Mouse (Mus musculus): ENCODE measurements around the gene Hipk1. TPM values are rescaled to one million over a fixed set of nuclear protein-coding genes. Genes with fewer than 3 reads are reported as not detected.
"Not testable (repeated sequence)": the region's sequence is repeated elsewhere in the genome, so short reads cannot be mapped to it uniquely, and the experiment has no call there.

Hipk1 gene
- 8.9 and 10.1 TPM in 2 replicates for polyA plus RNA-seq (2015; fragmentation: Nextera tagmentation; extraction: Ambion mirVana)

DNA sequence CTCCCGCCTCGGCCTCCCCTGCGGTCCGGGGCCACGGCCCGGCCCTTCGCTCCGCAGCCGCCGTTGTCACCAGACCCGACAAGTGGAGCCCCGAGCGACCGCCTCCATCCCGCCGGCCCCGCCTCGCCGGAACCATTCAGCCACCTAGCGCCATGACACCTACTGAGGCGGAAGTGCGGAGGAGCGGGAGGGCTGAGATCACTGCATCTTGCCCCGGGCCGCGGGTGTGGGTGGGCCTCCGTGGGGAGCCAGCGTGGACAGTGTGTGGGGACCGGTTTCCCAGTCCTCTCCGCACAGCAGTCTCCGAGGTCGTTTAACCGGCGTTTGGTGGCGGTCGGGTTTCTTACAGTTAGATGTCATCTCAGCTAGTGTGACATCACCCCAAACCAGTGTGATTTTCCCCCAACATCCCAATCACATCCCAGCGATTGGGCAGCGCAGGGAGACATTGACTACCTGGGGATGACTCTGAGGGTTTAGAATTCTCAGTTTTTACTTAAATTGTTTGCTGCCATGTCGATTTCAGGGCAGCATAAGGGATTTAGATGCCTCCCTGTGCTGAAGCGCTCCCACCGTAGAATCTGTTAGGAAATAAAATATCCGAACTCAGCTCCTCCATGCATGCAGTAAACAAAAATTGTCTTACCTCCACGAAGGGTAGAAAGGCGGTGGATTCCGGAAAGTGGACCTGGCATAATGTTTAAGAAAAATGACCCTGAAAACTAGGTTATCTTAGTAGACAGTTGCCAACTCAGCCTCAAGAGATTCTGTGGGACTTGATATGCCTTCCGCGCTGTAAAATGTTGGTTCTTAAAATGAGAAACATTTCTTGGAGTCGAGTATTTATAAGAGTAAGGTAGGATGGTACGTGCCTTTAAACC lies at the start of gene Hipk1:
Gene Hipk1, minus strand, starts transcription at position 334 of the 881 bp plus-strand sequence.
- no peaks in the 10 kb centered on the region for H3K36me3 ChIP-seq (ENCODE audit: control insufficient read depth, insufficient read depth, low read length)
- peak; percentile 97 for ATAC-seq
- peak within 1 kb of the TSS; percentile 99 for H3K9ac ChIP-seq (ENCODE audit: low read depth, low read length)
- H3K4me3 ChIP-seq (ENCODE audit: low read length), result peak within 1 kb of the TSS; percentile 85
- peak within 1 kb of the TSS; percentile 94 for H3K27ac ChIP-seq (ENCODE audit: low read depth, low read length)
- no peaks in the 10 kb centered on the region for H3K27me3 ChIP-seq (replicated peaks; ENCODE audit: control insufficient read depth, insufficient read depth, low read length)
- 10% methylated on average over 47 of the region's 49 CpGs for WGBS
- H3K4me2 ChIP-seq (ENCODE audit: low read length), result peak within 1 kb of the TSS; percentile 69
- H3K4me1 ChIP-seq (ENCODE audit: control insufficient read depth, insufficient read depth, low read depth, low read length), result peaks cover 18% of the 10 kb centered on the region
- H3K9me3 ChIP-seq (ENCODE audit: control insufficient read depth, low read length), result no peaks in the 10 kb centered on the region

DNA sequence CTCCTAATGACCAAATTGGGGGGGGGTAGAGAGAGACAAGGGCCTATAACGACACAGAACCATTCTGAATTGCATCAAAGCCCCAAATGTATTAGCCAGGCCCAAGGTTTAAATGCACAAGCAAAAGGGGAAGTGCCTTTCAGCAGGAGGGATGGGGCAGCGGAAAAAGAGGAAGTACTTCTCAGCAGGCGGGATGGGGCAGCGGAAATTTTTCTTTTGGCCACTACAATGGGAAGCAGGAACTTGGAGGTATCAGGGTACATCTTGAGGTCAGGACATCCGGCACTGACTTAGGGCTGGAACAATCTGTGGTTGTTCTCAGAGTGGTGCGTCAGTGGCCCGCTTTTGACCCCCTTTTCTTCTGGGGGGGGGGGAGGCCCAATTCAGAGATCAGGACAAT lies 49.6 kb upstream of the Hipk1 start:
- H3K4me3 ChIP-seq (ENCODE audit: low read length); H3K27me3 ChIP-seq (replicated peaks; ENCODE audit: control insufficient read depth, insufficient read depth, low read length); H3K4me2 ChIP-seq (ENCODE audit: low read length); H3K4me1 ChIP-seq (ENCODE audit: control insufficient read depth, insufficient read depth, low read depth, low read length); H3K36me3 ChIP-seq (ENCODE audit: control insufficient read depth, insufficient read depth, low read length); H3K9me3 ChIP-seq (ENCODE audit: control insufficient read depth, low read length); ATAC-seq; H3K27ac ChIP-seq (ENCODE audit: low read depth, low read length); H3K9ac ChIP-seq (ENCODE audit: low read depth, low read length): not testable (repeated sequence)
- WGBS, result 92% methylated on average over 7 of the region's 7 CpGs

DNA sequence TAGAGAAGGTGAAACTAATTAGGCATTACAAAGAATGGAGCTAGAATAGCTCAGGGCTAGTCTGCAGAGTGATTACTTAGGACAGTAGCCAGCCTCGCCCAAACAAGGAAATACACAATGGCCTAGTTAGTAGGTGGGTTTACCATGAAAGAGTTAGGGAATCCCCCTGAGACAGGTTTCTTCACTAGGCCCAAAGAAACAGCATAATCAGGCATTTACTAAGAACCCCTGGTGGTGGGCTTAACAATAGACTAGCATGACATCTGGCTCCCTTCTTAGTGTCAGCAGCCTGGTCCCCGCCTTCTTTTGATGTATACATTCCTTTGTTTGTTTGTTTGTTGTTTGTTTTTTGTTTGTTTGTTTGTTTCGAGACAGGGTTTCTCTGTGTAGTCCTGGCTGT lies 48.8 kb upstream of the Hipk1 start:
- H3K36me3 ChIP-seq (ENCODE audit: control insufficient read depth, insufficient read depth, low read length); H3K4me2 ChIP-seq (ENCODE audit: low read length); H3K4me3 ChIP-seq (ENCODE audit: low read length); ATAC-seq; H3K27ac ChIP-seq (ENCODE audit: low read depth, low read length); H3K4me1 ChIP-seq (ENCODE audit: control insufficient read depth, insufficient read depth, low read depth, low read length); H3K27me3 ChIP-seq (replicated peaks; ENCODE audit: control insufficient read depth, insufficient read depth, low read length); H3K9me3 ChIP-seq (ENCODE audit: control insufficient read depth, low read length); H3K9ac ChIP-seq (ENCODE audit: low read depth, low read length): not testable (repeated sequence)
- WGBS, result 81% methylated on average over 3 of the region's 3 CpGs

DNA sequence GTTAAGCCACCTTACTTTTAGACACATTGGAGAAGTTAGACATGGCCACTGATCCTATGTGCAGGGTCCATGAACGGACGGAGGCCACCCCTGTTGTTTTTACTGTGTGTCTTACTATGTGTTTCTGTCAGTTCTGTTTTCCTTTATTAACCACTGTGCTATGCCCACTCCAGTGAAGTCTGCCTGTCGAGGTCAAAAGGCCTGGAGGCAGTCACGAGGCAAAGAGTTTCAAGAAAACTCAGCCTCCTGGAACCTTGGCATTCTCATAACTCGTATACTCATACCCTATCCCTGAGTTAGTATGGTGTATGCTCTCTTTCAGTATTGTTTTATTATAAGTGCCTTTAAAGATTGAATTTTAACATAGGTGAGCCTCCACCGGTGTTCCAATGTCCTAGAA lies 48.3 kb upstream of the Hipk1 start:
- Histone ChIP-seq H3K27ac (ENCODE audit: low read depth, low read length) (no peak overlapping the region), H3K4me3 (ENCODE audit: low read length) (no peak overlapping the region), H3K4me1 (ENCODE audit: control insufficient read depth, insufficient read depth, low read depth, low read length) (no peaks in the 10 kb centered on the region), H3K9me3 (ENCODE audit: control insufficient read depth, low read length) (no peaks in the 10 kb centered on the region), H3K4me2 (ENCODE audit: low read length) (no peak overlapping the region), H3K9ac (ENCODE audit: low read depth, low read length) (no peak overlapping the region), H3K36me3 (ENCODE audit: control insufficient read depth, insufficient read depth, low read length) (no peaks in the 10 kb centered on the region), H3K27me3 (replicated peaks; ENCODE audit: control insufficient read depth, insufficient read depth, low read length) (no peaks in the 10 kb centered on the region)
- no peak for ATAC-seq
- 96% methylated on average over 6 of the region's 6 CpGs for WGBS

DNA sequence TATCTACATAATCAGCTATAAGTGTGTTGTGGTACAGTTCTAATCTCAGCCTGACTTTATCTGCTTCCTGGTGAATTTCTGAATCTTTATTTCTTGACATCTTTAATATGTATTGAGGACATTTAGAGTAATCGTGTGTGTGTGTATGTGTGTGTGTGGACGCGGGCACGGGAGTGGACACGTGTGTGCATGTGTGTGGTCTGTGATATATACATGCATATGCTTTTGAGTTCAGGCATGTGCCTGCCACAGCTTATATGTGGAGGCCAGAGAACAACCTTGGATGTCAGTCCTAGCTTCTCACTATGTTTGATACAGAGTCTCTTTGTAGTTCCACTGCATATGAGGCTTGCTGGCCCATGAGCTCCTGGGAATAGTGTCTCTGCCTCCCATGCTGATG lies 45.1 kb upstream of the Hipk1 start:
- Histone ChIP-seq H3K4me1 (ENCODE audit: control insufficient read depth, insufficient read depth, low read depth, low read length) (no peaks in the 10 kb centered on the region), H3K27me3 (replicated peaks; ENCODE audit: control insufficient read depth, insufficient read depth, low read length) (no peaks in the 10 kb centered on the region), H3K9me3 (ENCODE audit: control insufficient read depth, low read length) (no peaks in the 10 kb centered on the region), H3K4me2 (ENCODE audit: low read length) (no peak overlapping the region), H3K27ac (ENCODE audit: low read depth, low read length) (no peak overlapping the region), H3K4me3 (ENCODE audit: low read length) (no peak overlapping the region), H3K36me3 (ENCODE audit: control insufficient read depth, insufficient read depth, low read length) (no peaks in the 10 kb centered on the region), H3K9ac (ENCODE audit: low read depth, low read length) (no peak overlapping the region)
- no peak for ATAC-seq
- WGBS, result 97% methylated on average over 5 of the region's 5 CpGs

DNA sequence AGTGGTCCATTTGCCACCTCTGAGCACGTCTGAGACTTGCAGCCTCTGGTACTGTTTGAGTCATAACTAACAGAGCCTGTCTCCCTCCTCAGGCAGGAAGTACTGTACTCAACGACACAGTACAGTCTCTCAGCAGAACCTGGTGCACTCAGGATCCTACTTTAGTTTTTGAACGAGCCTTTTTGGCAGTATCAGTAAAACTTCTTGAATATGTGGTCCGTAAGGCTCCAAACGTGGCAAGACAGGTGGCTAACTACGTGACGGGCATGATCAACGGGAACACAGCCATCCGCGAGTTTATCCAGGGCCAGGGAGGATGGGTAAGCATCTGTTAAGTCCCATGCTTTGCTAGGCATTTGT lies 44.6 kb upstream of the Hipk1 start:
- 79% methylated on average over 10 of the region's 10 CpGs for WGBS
- ATAC-seq, result no peak

DNA sequence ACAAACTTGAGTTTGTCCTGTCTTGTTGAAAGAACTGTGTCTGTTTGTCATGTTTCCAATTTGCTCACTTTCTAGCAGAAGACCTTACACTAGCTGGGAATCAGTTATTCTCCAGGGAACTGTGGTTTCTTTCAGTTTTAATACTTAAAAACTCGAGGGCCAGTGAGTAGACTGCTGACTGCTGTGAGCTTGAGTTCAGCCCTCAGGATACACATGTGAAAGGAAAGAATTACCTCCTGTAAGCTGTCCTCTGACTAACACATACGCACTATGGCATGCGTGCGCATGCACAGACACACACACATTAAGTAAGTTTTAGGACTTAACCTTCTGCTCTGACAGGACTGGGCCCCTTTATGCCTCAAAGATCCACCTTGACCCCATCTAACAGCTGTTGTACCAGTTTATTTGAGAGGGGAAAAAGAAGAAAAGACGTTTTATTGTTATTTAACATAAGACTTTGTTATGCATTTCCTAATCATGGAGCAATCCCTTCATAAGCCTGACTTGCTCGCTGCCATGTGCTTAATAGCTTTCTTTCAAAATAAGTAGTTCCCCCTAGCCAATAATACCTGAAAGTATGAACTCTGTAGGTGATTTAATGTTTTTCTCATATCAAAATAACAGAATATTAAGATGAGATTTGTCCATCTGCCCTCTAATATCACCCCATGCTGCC lies 44.0 kb upstream of the Hipk1 start:
- Histone ChIP-seq H3K4me2 (ENCODE audit: low read length) (no peak overlapping the region), H3K4me3 (ENCODE audit: low read length) (no peak overlapping the region), H3K9me3 (ENCODE audit: control insufficient read depth, low read length) (no peaks in the 10 kb centered on the region), H3K27me3 (replicated peaks; ENCODE audit: control insufficient read depth, insufficient read depth, low read length) (no peaks in the 10 kb centered on the region), H3K4me1 (ENCODE audit: control insufficient read depth, insufficient read depth, low read depth, low read length) (no peaks in the 10 kb centered on the region), H3K36me3 (ENCODE audit: control insufficient read depth, insufficient read depth, low read length) (no peaks in the 10 kb centered on the region), H3K9ac (ENCODE audit: low read depth, low read length) (no peak overlapping the region), H3K27ac (ENCODE audit: low read depth, low read length) (no peak overlapping the region)
- no peak for ATAC-seq
- WGBS, result 78% methylated on average over 6 of the region's 6 CpGs

More for the DNA sequence above, 44.6 kb upstream of the Hipk1 start:
- Histone ChIP-seq H3K27ac (ENCODE audit: low read depth, low read length) (no peak overlapping the region), H3K9ac (ENCODE audit: low read depth, low read length) (no peak overlapping the region), H3K27me3 (replicated peaks; ENCODE audit: control insufficient read depth, insufficient read depth, low read length) (no peaks in the 10 kb centered on the region), H3K36me3 (ENCODE audit: control insufficient read depth, insufficient read depth, low read length) (no peaks in the 10 kb centered on the region), H3K9me3 (ENCODE audit: control insufficient read depth, low read length) (no peaks in the 10 kb centered on the region), H3K4me3 (ENCODE audit: low read length) (no peak overlapping the region), H3K4me2 (ENCODE audit: low read length) (no peak overlapping the region), H3K4me1 (ENCODE audit: control insufficient read depth, insufficient read depth, low read depth, low read length) (no peaks in the 10 kb centered on the region)

DNA sequence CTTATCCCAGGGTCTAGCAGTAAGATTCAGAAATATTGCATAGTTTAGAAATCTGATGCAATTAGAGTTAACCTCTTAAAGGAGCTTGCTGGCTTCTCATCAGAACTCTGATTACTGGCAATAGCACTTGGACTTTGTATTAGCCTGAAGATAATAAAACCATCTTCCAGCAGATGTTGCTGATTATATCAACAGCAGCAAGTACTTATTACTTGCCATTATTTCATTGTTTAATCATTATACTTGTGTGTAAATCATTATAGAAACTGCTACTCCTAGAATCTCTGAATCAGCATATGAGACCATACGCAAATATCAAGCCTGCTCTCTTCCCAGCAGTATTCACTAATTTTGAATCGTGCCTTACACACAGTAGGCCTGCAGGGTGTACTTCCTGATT lies 42.6 kb upstream of the Hipk1 start:
- WGBS, result 89% methylated on average over 2 of the region's 2 CpGs
- no peaks in the 10 kb centered on the region for H3K9me3 ChIP-seq (ENCODE audit: control insufficient read depth, low read length)
- no peak overlapping the region for H3K9ac ChIP-seq (ENCODE audit: low read depth, low read length)
- no peaks in the 10 kb centered on the region for H3K4me1 ChIP-seq (ENCODE audit: control insufficient read depth, insufficient read depth, low read depth, low read length)
- ATAC-seq, result no peak
- H3K4me3 ChIP-seq (ENCODE audit: low read length), result no peak overlapping the region
- no peaks in the 10 kb centered on the region for H3K36me3 ChIP-seq (ENCODE audit: control insufficient read depth, insufficient read depth, low read length)
- no peak overlapping the region for H3K27ac ChIP-seq (ENCODE audit: low read depth, low read length)
- no peaks in the 10 kb centered on the region for H3K27me3 ChIP-seq (replicated peaks; ENCODE audit: control insufficient read depth, insufficient read depth, low read length)
- H3K4me2 ChIP-seq (ENCODE audit: low read length), result no peak overlapping the region

DNA sequence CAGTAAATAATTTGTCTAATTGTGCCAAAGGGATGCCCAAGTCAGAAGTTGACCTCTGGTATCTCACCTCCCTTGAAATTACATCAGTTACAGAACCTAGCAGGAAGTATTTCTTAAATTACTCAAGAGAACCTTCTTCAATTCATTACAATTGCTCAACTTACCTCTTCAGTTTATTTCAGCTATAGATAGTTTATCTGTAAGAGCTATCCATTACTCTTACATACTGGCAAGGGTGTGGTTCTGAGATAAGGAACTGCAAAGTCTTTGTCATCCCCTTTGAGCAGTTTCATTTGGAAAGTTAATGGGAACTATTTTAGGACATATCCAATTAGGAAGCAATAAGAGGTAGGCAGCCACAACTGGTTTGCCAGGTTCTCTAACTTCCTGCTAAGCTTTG lies 41.1 kb upstream of the Hipk1 start, which contains the start of gene Bcl2l15:
Gene Bcl2l15, plus strand, starts transcription at position 176 of the 400 bp plus-strand sequence.
- no peaks in the 10 kb centered on the region for H3K4me1 ChIP-seq (ENCODE audit: control insufficient read depth, insufficient read depth, low read depth, low read length)
- no peaks in the 10 kb centered on the region for H3K27me3 ChIP-seq (replicated peaks; ENCODE audit: control insufficient read depth, insufficient read depth, low read length)
- H3K9ac ChIP-seq (ENCODE audit: low read depth, low read length), result no peak within 1 kb of the TSS
- H3K4me2 ChIP-seq (ENCODE audit: low read length), result no peak within 1 kb of the TSS
- no peak within 1 kb of the TSS for H3K27ac ChIP-seq (ENCODE audit: low read depth, low read length)
- H3K36me3 ChIP-seq (ENCODE audit: control insufficient read depth, insufficient read depth, low read length), result no peaks in the 10 kb centered on the region
- no peak within 1 kb of the TSS for H3K4me3 ChIP-seq (ENCODE audit: low read length)
- ATAC-seq, result no peak
- no peaks in the 10 kb centered on the region for H3K9me3 ChIP-seq (ENCODE audit: control insufficient read depth, low read length)
